Comparison of ENCODE assay signal across 22 mouse cellular contexts in genomic region chr7:123217448-123218354, GRCm38 (mm10). TPM values are rescaled to one million over a fixed set of nuclear protein-coding genes. Genes with fewer than 3 reads are reported as not detected.
DNase-seq lines count a peak whose midpoint lies in the region; ATAC-seq and TF ChIP-seq lines count a peak whose summit lies in the region.
"Had no signal": no experiment of that assay in that cellular context is flagged by ENCODE, and none has a peak within 500 bp of the region (broad histone marks: within the 10 kb centered on the region; RNA-seq: fewer than 3 reads in every experiment).

No protein-coding gene starts in this region.

- peaks cover 18% of the 10 kb centered on the region for H3K4me1 ChIP-seq in kidney, adult 2 months (ENCODE audit: control insufficient read depth, insufficient read depth, low read length)
- peaks cover 28% of the 10 kb centered on the region for H3K4me1 ChIP-seq in kidney, embryonic 15.5 days
- H3K4me1 ChIP-seq in E14TG2a.4 (replicated peaks; ENCODE audit: low read depth, low read length): peaks cover 84% of the 10 kb centered on the region

- no peaks in the 10 kb centered on the region for H3K9me3 ChIP-seq in kidney, embryonic 15.5 days (replicated peaks)
- no peaks in the 10 kb centered on the region for H3K9me3 ChIP-seq in E14TG2a.4 (ENCODE audit: low read length)
- H3K9me3 ChIP-seq: embryonic facial prominence, embryonic 13.5 days; G1E had no signal

- H3K4me2 ChIP-seq in kidney, embryonic 15.5 days: no peak overlapping the region
- H3K4me2 ChIP-seq: embryonic facial prominence, embryonic 13.5 days had no signal

- peak overlapping the region; percentile 68; the same call in 1 of the 2 replicates for H3K27ac ChIP-seq in kidney, adult 2 months (ENCODE audit: insufficient read depth, low read depth, low read length)
- H3K27ac ChIP-seq in kidney, embryonic 15.5 days: no peak overlapping the region
- H3K27ac ChIP-seq: embryonic facial prominence, embryonic 13.5 days; stomach, postnatal 0 days had no signal

- H3K4me3 ChIP-seq in kidney, adult 2 months (ENCODE audit: insufficient read depth, low read depth, low read length): no peak overlapping the region
- no peak overlapping the region for H3K4me3 ChIP-seq in kidney, embryonic 15.5 days (replicated peaks)
- H3K4me3 ChIP-seq in E14TG2a.4 (replicated peaks; ENCODE audit: low read length): 0 out of 2 replicates have a peak overlapping the region, but pooled peaks have one; percentile 8
- H3K4me3 ChIP-seq: embryonic facial prominence, embryonic 13.5 days had no signal

- no peak overlapping the region for H3K9ac ChIP-seq in kidney, embryonic 15.5 days
- H3K9ac ChIP-seq: embryonic facial prominence, embryonic 13.5 days; liver, postnatal 0 days had no signal

- intact Hi-C loops in gastrocnemius, postnatal 14 days (cut with DNase I; ENCODE audit: low total_unique reads): no loop called here

- no peak for ATAC-seq in kidney, embryonic 15.5 days (replicated peaks; ENCODE audit: low FRiP score)
- peak; percentile 44 for ATAC-seq in activated CD4-positive, CD25-positive, alpha-beta regulatory T cell, adult 4 months
- ATAC-seq: forebrain, embryonic 16.5 days; liver, postnatal 0 days had no signal

- TF ChIP-seq POLR2A in kidney, adult 2 months (IDR thresholded peaks at IDR 0.05; ENCODE audit: low read depth, low read length): no peak

- no peaks in the 10 kb centered on the region for H3K36me3 ChIP-seq in kidney, adult 2 months (ENCODE audit: control insufficient read depth, insufficient read depth, low read length)
- H3K36me3 ChIP-seq in kidney, embryonic 15.5 days: no peaks in the 10 kb centered on the region
- no peaks in the 10 kb centered on the region for H3K36me3 ChIP-seq in E14TG2a.4 (ENCODE audit: insufficient read depth, low read length)
- H3K36me3 ChIP-seq: embryonic facial prominence, embryonic 13.5 days; G1E had no signal

- 43% methylated on average over 7 of the region's 7 CpGs for WGBS in kidney, adult 2 months
- WGBS in kidney, embryonic 15.5 days: 54% methylated on average over 7 of the region's 7 CpGs

- no peak for TF ChIP-seq CTCF in kidney, adult 2 months (conservative IDR thresholded peaks at IDR 0.05; ENCODE audit: insufficient read depth, insufficient read length, low read depth, low read length)
- no peak for TF ChIP-seq CTCF in E14TG2a.4 (conservative IDR thresholded peaks at IDR 0.05; ENCODE audit: low read length)

- no peaks in the 10 kb centered on the region for H3K27me3 ChIP-seq in kidney, adult 2 months (replicated peaks; ENCODE audit: control insufficient read depth, insufficient read depth, low read length)
- no peaks in the 10 kb centered on the region for H3K27me3 ChIP-seq in kidney, embryonic 15.5 days
- no peaks in the 10 kb centered on the region for H3K27me3 ChIP-seq in E14TG2a.4 (ENCODE audit: insufficient read depth, low read length)
- H3K27me3 ChIP-seq: embryonic facial prominence, embryonic 13.5 days had no signal

- DNase-seq in kidney, adult 2 months: peak; percentile 85
- peak; percentile 64 for DNase-seq in kidney, postnatal 14 days
- DNase-seq in liver: no peak
- DNase-seq in c-Kit-positive CD71-positive TER-119-positive erythroid progenitor cells, embryonic 14.5 days (ENCODE audit: low spot score): no peak
- DNase-seq in gastrocnemius, postnatal 14 days: no peak
- DNase-seq: adrenal gland, postnatal 36 days; cerebellum, adult 8-10 months; heart, adult 18-20 months; heart, postnatal 4 days; liver, postnatal 0 days; lung, postnatal 14 days; right cerebral cortex, postnatal 4 days had no signal

RNA-seq across cellular contexts. Expression of gene Slc5a11, which starts 3.1 kb away (rescaled TPM):
- 107 and 133 TPM in 2 replicates for polyA plus RNA-seq in kidney, adult 2 months (2012; rRNA removed)
- polyA plus RNA-seq in kidney, embryonic 15.5 days (2015; fragmentation: Nextera tagmentation; extraction: Ambion mirVana): 2.5 and 3.1 TPM in 2 replicates
- under 1 TPM in 1 of 2 experiments, not detected in 1; 0.54 TPM for polyA plus RNA-seq in activated CD4-positive, CD25-positive, alpha-beta regulatory T cell, adult 4 months (2017; shearing (Covaris generic))
- not detected for total RNA-seq in gastrocnemius, postnatal 14 days (2021)
- total RNA-seq: adrenal gland, postnatal 36 days; G1E; gastrocnemius, adult 18-20 months; heart, adult 18-20 months; heart, postnatal 4 days; left cerebral cortex, postnatal 4 days had no signal
- polyA plus RNA-seq: embryonic facial prominence, embryonic 13.5 days; G1E; neural tube, embryonic 11.5 days had no signal

Comparison
In these comparisons a context has a peak if more than half of its experiments do, and no peak if none do; other contexts are left out.
1. RNA of gene Slc5a11, which starts 3.1 kb away (polyA plus RNA-seq): 107 to 133 TPM in kidney, adult 2 months; 2.5 to 3.1 TPM in kidney, embryonic 15.5 days and 0.54 TPM in activated CD4-positive, CD25-positive, alpha-beta regulatory T cell, adult 4 months; every median in the first group is over 10 times any median in the second.
2. DNase-seq: peak in kidney, adult 2 months (single experiment) and kidney, postnatal 14 days (single experiment); none in liver (single experiment), c-Kit-positive CD71-positive TER-119-positive erythroid progenitor cells, embryonic 14.5 days (single experiment) and gastrocnemius, postnatal 14 days (single experiment).